Mouse (Mus musculus): Measurements from ENCODE around the gene Art4.
A peak's percentile ranks its signal among the peaks of the same experiment; 100 is the strongest.

Gene Art4

GRCm38 (mm10) chr6:136827116-136827515 lies 30.4 kb downstream of the Art4 start:
- no peak for DNase-seq (ENCODE audit: low spot score in 2 of 2)

DNA sequence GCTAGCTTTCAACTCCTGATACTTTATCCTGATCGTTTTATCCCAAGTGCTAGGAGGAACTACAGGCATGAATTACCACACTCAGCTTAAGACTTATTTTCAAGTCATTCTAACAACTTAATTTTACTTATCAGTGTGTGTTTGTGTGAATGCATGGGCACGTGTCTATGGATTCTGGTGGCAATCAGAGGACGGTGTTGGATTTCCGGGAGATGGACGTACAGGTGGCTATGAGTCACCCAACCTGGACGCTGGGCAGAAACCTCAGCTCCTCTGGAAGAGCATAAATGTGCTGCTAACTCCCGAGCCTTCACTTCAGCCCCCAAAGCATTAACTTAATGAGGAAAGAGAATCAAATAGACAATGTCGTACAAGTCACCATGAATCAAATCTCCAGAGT lies 32.5 kb downstream of the Art4 start:
- no peak for DNase-seq (ENCODE audit: low spot score in 2 of 2)

DNA sequence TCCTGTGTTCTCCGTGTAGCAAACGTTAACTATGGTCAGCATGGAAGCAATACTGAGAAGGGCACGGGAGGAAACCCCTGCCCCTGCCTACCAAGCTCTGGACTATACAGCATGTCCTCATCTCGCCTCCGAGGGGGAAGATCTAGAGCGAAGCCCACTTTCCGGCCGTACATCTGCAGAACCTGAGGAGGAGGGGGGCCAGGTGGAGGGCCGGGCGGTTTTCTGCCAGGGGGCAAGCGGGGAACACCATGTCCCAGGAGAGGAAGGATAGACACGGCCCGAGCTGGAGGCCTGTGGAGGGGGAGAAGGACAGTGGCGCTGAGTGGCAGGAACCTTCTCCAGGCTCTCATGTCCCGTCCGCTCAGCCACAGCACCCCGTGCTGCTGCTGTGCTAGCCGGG lies 36.4 kb downstream of the Art4 start:
- no peak for DNase-seq (ENCODE audit: low spot score in 2 of 2)

DNA sequence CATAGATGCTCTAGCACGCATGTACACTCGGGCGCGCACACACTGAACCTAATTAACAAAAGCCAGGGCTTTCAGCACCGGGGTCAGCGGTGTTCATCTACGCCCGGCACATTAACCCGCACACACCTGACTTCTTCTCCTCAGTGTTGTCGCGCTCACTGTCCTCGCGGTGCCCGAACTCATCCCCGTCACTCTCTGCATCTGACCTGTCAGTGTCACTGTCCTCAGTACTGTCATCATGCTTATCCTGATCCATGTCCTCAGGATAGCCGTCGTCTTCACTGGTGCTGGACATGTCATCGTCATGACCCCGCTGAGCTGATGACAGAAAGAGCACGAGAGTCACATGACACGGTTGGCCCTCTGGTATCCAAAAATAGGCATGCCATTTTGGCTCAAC lies 37.2 kb downstream of the Art4 start:
- no peak for DNase-seq (ENCODE audit: low spot score in 2 of 2)

DNA sequence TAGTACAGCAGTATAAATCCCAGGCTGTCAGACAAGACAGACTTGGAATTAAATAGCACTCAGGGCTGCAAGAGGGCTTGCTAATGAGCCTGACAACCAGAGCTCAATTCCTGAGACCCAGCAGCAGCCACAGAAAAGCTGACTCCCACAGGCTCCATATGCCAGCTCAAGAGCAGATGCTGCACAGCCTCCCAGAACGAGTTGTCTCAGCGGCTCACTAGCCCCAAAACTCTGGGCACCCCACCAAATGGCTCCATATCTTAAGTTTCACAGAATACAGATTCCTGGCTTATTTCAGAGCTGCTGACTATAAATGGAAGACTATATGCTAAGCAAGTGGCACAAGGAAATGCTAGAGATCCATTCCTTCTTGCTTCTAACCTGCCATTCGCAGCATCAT lies 40.0 kb downstream of the Art4 start:
- DNase-seq (ENCODE audit: low spot score in 2 of 2) = peak; percentile 86 to 93

GRCm38 (mm10) chr6:136816826-136817225 lies 40.7 kb downstream of the Art4 start:
- DNase-seq (ENCODE audit: low spot score in 2 of 2) = no peak

DNA sequence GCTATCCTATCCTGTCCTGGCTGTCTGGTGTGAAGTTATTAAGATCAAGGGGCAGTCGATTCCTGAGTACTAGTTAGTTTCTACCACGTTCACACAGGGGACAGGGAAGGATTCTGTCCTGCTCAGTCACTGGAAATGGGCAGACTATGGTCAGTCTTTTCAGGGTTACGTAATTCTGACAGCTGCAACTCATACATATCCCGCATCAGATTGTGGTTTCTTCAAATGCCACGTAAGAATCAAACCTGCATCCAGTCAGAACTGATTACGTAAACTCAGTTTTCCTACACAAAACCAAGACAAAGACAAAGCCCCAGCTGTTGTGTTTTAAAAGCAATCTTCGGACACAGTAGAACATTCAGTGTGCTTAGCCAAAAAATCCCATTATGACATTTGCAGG lies 42.2 kb downstream of the Art4 start:
- no peak for DNase-seq (ENCODE audit: low spot score in 2 of 2)

GRCm38 (mm10) chr6:136813117-136813516 lies 44.4 kb downstream of the Art4 start:
- DNase-seq (ENCODE audit: low spot score in 2 of 2) = peak in 1 of 2 experiments; percentile 29

GRCm38 (mm10) chr6:136811196-136811595 lies 46.3 kb downstream of the Art4 start:
- no peak for DNase-seq (ENCODE audit: low spot score in 2 of 2)

DNA sequence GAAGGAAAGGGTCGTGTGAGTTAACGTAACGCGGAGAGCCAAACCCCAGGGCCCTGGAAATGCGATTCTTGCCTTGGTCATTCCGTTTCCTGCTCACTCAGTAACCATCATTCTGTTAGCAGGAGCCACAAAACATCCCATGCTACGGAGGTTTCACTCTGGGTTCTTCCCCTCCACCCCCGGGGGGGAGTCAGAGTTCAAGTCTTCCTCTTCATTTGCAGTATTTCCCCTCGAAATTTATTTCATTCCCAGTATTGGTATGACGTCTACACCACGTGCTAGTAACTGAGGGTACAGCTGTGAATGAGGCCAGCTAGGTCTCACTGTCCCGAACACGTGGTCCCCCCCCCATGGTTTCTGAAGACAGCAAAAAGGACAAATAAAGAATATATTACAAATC lies 47.9 kb downstream of the Art4 start:
- DNase-seq (ENCODE audit: low spot score in 2 of 2) = no peak

DNA sequence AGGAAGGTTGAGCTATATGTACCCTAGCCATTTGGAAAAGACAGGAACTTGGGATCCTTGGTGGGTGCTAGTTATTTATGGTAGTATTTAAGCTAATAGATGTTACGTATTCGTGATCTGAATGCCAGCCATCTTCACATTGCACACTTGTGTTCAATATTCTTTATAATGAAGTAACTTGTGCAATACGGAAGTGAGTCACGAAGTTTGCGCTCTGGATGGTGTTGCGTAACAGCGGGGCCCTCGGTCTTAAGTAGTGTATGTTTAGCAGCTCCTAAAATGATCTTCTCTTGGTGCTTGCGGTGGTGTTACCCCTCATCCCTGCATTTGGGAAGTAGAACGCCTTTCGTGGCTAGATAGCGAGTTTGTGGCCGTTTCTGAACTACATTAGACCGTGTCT lies 48.5 kb downstream of the Art4 start:
- no peak for DNase-seq (ENCODE audit: low spot score in 2 of 2)

DNA sequence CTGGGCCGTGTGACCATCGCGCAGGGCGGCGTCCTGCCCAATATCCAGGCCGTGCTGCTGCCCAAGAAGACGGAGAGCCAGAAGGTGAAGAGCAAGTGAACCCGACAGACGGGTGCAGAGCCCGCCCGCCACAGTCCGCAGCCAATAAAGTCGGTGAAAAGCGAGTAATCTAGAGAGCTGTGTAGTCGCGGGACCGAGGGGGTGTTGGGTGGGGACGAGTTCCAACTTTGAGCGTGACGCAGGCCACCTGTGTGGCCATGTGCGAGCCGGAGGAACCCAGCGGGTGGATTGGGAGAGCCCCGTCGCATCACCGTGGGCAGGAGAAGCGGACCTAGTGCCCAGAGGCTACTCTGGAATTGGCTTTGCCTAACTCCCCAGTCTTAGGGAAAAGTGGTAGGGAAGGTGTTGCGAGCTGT lies 48.9 kb downstream of the Art4 start:
- peak; percentile 44 to 48 for DNase-seq (ENCODE audit: low spot score in 2 of 2)

DNA sequence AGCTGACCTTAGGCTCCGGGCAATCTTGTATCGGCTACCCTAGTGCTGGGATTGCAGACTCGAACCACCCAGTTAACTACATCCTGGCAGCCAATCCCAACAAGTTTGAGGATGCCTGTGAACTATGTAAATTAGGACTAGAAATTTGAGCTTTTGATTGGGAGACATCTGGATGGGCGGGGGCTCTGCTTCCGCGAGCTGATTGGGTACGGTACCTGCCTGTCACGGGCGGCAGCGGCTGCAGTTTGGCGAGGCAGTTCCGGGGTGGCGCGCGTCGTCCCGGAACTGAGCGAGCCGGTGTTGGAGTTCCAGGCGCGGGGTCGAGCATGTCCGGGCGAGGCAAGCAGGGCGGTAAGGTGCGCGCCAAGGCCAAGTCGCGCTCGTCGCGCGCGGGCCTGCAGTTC lies 49.5 kb downstream of the Art4 start, which contains the start of gene H2afj:
Gene H2afj, plus strand, starts transcription at position 231 of the 404 bp plus-strand sequence.
- DNase-seq (ENCODE audit: low spot score in 2 of 2) = peak; percentile 99

DNA sequence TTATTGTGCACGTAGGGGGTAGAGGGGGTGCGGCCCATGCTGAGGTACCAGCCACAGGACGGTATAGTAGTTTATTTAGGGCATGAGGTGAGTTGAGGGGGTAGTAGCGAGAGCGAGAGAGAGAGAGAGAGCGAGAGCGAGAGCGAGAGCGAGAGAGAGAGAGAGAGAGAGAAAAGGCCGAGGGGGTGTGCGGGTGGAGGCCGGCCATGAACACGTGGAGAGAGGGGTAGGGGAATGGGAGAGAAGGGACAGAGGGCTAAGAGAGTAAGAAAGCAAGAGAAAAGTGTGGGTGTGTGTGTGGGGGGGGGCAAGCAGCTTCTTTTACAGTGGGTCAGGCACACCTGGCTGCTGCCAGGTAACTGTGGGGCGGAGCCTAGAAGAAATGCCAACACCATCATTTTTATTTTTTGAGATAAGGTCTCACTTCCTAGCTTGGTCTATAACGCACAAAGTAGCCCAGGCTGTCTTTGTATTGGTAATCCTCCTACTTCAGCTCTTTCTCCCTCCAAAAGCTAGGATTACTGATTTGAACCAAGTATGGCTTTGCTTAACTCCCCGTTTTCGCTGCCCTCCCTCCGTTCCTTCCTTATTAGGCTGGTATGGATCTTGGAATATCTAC lies 50.0 kb downstream of the Art4 start:
- no peak for DNase-seq (ENCODE audit: low spot score in 2 of 2)

DNA sequence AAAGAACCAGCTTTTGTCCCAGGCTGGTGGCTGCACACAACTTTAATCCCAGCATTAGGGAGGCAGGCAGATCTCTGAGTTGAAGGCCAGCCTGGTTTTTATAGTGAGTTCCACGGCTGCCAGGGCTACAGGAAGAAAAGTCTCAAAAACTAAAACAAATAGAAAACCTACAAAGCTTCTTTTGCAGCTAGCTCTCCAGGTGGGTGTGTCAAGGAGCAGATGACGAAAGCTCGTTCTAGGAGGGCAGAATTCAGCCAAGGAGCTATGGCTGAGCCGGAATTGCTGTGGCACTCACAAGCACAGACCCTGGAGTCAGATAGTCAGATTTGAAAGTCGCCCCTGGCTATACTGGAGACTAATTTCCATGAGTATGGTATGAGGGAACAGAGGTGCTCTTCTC lies 50.7 kb downstream of the Art4 start:
- DNase-seq (ENCODE audit: low spot score in 2 of 2) = no peak

DNA sequence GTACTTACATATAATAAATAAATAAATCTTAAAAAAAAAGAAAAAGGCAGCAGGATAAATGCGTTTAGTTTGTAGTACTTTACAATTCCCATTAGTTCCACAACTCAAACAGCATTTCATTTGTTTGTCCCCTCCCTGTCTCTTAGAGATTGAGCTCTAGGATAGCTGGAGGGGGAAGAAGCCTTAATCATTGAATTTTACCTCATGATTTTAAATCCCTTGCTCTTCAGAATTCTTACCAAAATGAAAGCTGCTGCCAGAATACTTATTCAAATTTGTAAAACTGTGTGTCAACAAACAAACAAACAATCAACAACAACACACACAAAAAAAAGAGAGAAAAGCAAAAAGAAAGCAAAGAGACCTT lies 52.1 kb downstream of the Art4 start:
- no peak for DNase-seq (ENCODE audit: low spot score in 2 of 2)

GRCm38 (mm10) chr6:136804705-136805408 lies 52.7 kb downstream of the Art4 start:
- no peak for DNase-seq (ENCODE audit: low spot score in 2 of 2)

DNA sequence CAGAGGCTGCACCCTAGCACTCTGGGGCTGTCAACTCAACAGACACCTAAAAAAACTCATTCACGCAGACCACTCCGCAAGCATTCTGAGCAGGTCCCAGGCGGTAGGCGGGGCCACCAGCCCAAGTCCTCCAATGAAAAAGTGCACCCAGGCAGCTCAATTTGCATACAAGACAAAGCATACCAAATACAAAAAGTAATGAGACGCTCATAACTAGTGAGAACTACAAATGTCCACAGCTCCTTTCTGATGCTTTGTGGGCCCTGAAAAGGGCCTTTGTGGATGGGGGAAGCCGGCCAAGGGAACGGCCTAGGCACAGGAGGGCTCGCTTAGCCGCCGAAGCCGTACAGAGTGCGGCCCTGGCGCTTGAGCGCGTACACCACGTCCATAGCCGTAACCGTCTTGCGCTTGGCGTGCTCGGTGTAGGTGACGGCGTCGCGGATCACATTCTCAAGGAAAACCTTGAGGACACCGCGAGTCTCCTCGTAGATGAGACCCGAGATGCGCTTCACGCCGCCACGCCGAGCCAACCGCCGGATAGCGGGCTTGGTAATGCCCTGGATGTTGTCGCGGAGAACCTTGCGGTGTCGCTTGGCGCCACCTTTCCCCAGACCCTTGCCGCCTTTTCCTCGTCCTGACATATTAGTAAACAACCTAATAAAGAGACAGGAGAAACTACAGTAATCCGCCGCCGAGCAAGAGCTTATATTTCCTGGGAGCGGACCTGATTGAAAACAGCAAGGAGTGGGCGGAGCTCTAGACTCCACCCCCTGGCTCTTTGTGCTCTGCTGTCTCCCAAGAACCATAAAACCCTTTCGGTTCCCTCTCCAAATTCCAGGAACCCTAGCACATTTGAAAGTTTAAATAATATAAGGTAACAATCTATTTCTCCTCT lies 53.5 kb downstream of the Art4 start, which contains the start of gene Hist4h4:
Gene Hist4h4, minus strand, starts transcription at position 677 of the 895 bp plus-strand sequence.
- DNase-seq (ENCODE audit: low spot score in 2 of 2) = peak; percentile 99

DNA sequence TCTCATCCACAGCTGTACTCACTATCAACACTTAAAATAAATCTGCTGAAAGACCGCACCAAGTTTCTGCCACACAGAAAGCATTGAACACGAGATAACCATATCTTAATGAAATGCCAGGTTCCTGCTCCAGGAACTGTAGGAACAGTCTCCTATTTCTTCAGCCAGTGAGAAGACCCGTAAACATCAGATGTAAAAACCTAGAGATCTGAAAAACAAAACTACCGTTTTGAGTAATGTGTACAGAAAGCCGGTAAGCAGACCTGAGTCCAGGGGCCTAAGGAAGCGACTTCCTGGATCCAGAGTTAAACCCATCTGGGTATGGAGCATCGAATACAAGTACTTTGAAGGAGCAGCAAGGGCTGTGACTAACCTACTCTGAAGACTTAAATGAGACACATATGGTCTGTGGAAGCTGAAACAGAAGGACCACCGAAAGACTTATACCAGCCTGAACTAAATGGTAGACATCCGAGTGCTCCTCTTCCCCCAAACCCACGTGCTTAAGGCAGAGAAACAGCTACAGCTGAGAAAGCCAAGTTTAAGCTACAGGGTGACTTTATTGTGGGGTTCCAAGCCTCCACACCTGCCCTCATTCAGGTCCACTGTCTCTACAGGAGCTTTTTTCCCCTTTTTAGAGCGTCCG lies 54.3 kb downstream of the Art4 start:
- no peak for DNase-seq (ENCODE audit: low spot score in 2 of 2)

DNA sequence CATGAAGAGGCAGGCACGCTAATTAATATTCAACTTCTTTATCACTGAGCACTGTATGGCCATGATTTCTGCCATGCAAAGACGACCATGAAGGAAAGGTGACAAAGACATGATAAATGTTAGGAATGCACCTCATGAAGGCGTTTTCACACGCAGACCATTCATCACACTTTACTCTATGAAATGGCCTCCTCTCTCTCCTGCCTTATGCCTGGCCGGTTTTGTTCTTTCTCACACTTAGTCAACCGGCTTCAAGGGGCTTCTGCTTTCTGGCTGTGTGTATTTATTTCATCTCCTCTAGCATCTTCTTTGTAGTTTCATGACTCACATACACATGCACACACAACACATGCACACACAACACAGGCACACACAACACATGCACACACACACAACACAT lies 56.3 kb downstream of the Art4 start:
- DNase-seq (ENCODE audit: low spot score in 2 of 2) = no peak

DNA sequence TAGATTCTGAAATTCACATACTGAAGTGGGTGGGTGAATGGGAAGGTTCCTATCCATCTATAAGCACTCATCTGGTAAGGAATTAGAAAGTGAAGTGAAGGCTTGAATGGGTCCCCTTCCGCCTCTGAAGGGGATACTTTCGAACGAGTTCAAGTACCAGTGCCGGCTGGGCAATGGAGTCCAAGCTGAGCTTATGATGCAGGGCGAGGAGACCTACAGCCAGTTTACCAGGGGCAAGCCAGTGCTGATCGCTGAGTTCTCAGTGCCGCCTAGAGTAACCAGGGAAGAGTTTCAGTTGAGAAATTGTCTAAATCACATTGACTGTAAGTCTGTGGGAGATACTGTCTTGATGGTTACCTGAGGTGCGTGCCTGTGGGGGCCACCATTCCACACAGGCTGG lies 56.8 kb downstream of the Art4 start:
- no peak for DNase-seq (ENCODE audit: low spot score in 2 of 2)
